Mouse (Mus musculus) embryonic facial prominence, embryonic 14.5 days (tissue): ENCODE measurements around the gene Vmn1r213. TPM values are rescaled to one million over a fixed set of nuclear protein-coding genes. Genes with fewer than 3 reads are reported as not detected.

Source experiments
- ATAC-seq: fragments of 200-750 bp; cut with Nextera tagmentation; 2 replicates; pipeline ENCODE4 v1.8.0; 2017; ENCODE audit warnings: low read depth, moderate number of reproducible peaks, moderate TSS enrichment
- DNase-seq: peaks from one replicate; pipeline ENCODE4 v3.0.0-alpha.2; 2015; ENCODE audit warnings: low spot score
- H3K27ac ChIP-seq: fragments of 300-500 bp; sonication (generic); replicated peaks from 2 replicates; pipeline ENCODE4 v1.5.1; 2014; ENCODE audit warnings: low read depth, mild to moderate bottlenecking, low read length, moderate library complexity
- H3K27me3 ChIP-seq: fragments of 300-500 bp; sonication (generic); replicated peaks from 2 replicates; pipeline ENCODE4 v1.6.1; 2014; ENCODE audit warnings: low read length; ENCODE audit not compliant: control insufficient read depth, insufficient read depth
- H3K36me3 ChIP-seq: fragments of 300-500 bp; sonication (generic); 2 replicates; pipeline ENCODE4 v1.6.1; 2014; ENCODE audit warnings: low read length, mixed read lengths; ENCODE audit not compliant: control insufficient read depth, insufficient read depth
- H3K4me1 ChIP-seq: fragments of 300-500 bp; sonication (generic); 2 replicates; pipeline ENCODE4 v1.6.1; 2014; ENCODE audit warnings: antibody characterized with exemption, low read length; ENCODE audit not compliant: control insufficient read depth, insufficient read depth
- H3K4me2 ChIP-seq: fragments of 300-500 bp; sonication (generic); 2 replicates; pipeline ENCODE4 v1.6.1; 2014; ENCODE audit warnings: low read depth, mild to moderate bottlenecking, low read length, moderate library complexity, mixed read lengths
- H3K4me3 ChIP-seq: fragments of 300-500 bp; sonication (generic); 2 replicates; pipeline ENCODE4 v1.5.1; 2014; ENCODE audit warnings: low read depth, mild to moderate bottlenecking, low read length
- H3K9ac ChIP-seq: fragments of 300-500 bp; sonication (generic); 2 replicates; pipeline ENCODE4 v1.6.1; 2014; ENCODE audit warnings: low read depth, mild to moderate bottlenecking, low read length, moderate library complexity, mixed read lengths
- H3K9me3 ChIP-seq: fragments of 300-500 bp; sonication (generic); 2 replicates; pipeline ENCODE4 v1.6.1; 2016; ENCODE audit warnings: low read length; ENCODE audit not compliant: control insufficient read depth
- WGBS: fragments of 180-500 bp; shearing (Covaris S2); extraction: QIAGEN DNeasy Blood & Tissue Kit; methylation state at CpG from one replicate; pipeline ENCODE4 v1.1.7; 2014; 5-methylcytosine and 5-hydroxymethylcytosine counted together
- polyA plus RNA-seq: library from polyadenylated mRNA; unstranded; fragments of >200 nt; fragmentation: Nextera tagmentation; extraction: Ambion mirVana; gene quantifications from 2 replicates; pipeline ENCODE4 v1.2.1, GENCODE M21; 2014

Gene Vmn1r213
- polyA plus RNA-seq, result not detected in 2 replicates

DNA sequence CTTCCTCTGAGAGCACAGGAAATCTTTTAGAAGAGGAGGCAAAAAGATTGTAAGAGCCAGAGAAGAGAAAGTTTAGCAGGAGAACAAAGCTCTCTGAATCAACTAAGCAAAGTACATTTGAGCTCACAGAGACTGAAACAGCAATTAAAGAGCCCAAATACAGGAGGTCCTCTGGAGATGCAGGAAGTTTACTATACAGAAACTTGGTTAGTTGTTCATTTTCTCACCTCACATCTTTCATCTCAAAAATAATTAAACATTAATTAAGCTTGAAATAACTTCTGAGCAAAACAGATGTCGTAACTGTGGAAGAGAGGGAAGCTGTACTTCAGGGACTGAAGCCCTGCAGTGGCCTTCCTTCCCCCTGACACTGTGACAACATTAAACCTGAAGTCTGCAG, at the start of gene Vmn1r213:
Gene Vmn1r213 (plus strand): TSS at position 301 of the 400 bp plus-strand sequence.
- H3K27ac ChIP-seq, result no peak within 1 kb of the TSS
- 85% methylated on average over 1 of the region's 1 CpGs for WGBS
- ATAC-seq (no peak), DNase-seq (no peak)
- no peak within 1 kb of the TSS for H3K4me3 ChIP-seq
- no peaks in the 10 kb centered on the region for H3K4me1 ChIP-seq
- H3K9me3 ChIP-seq, result no peaks in the 10 kb centered on the region
- no peak within 1 kb of the TSS for H3K9ac ChIP-seq
- no peak within 1 kb of the TSS for H3K4me2 ChIP-seq
- H3K27me3 ChIP-seq, result no peaks in the 10 kb centered on the region
- no peaks in the 10 kb centered on the region for H3K36me3 ChIP-seq

DNA sequence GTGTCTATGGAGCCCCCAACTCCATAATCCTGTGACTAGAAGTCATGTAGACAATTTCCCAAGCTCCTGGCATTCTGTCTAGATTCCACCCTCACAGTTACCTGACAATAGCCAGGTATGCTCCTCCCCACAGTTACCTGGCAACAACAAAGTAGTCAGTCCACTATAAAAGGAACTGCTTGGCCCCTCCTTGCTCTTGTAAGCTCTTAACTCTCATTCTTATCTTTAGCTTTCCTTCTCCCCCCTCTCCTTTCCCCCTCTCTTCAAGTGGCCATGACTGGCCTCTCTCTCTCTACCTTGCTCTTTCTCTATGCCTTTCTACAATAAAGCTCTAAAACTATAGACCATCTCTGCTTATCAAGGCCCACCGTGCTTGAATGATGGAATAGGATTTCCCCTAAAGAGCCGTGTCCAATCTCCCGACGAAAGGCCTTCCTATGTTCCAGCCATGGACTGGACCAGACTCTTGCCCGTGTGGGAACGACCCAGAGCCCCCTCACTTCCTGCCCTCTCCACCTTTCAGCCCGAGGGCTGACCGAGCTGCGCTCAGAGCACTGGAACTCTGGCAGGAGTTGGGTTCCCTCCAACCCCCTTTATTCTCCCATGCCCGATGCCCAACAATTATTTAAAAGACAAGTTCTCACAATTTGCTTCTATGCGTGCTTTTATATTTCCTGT, 17.1 kb upstream of the Vmn1r213 start:
- Histone ChIP-seq H3K36me3 (no peaks in the 10 kb centered on the region), H3K9ac (no peak overlapping the region), H3K4me1 (no peaks in the 10 kb centered on the region), H3K27ac (no peak overlapping the region), H3K4me2 (no peak overlapping the region), H3K4me3 (no peak overlapping the region), H3K27me3 (no peaks in the 10 kb centered on the region), H3K9me3 (no peaks in the 10 kb centered on the region)
- 78% methylated on average over 11 of the region's 11 CpGs for WGBS
- DNase-seq (no peak), ATAC-seq (no peak)

DNA sequence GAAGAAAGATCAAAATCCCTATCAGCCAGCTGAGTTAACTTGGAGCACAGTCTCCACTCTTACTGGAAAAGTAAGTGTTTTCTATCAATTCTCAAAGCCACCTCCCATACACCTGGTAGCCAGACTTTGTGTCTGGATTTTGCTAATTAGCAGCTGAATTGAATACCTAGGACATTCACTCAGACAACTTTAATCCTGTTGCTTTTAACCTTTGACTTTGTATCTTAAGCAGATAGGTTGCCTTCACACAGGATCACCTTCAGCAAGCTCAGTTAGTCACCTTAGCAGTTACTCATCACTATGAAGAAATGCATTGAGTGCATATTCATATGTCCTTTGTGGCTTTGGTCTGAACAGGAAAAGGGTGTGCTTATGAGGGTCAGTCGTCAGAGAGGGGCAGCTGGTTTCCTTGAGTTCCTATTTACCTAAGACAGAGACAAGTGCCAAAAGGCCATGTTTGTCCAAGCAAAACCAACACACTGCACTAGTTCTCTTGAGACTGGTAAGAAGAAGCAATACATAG, 15.2 kb upstream of the Vmn1r213 start:
- Histone ChIP-seq H3K27me3 (no peaks in the 10 kb centered on the region), H3K27ac (no peak overlapping the region), H3K9me3 (no peaks in the 10 kb centered on the region), H3K4me1 (no peaks in the 10 kb centered on the region), H3K36me3 (no peaks in the 10 kb centered on the region), H3K9ac (no peak overlapping the region), H3K4me2 (no peak overlapping the region), H3K4me3 (no peak overlapping the region)
- ATAC-seq, result no peak
- WGBS, result 34% methylated on average over 1 of the region's 1 CpGs
- DNase-seq, result no peak

DNA sequence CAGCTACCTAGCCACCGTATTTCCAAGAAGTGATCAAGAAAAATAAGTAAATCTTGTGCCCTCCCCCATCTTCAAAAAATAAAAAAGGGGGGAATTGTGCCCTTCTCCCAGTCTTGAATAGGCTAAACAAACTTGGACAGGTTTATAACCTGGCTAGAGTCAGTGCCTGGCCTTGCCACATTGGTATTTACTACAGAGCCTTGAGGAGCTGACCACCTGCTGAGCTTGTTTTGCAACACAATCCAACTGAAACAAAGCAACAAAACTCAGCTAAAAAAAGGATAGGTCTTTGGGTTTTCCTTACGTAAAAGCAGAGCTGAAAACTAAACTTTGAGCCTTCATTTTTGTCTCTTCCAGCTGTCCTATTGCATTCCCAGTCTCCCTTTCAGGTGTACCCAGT, 14.7 kb upstream of the Vmn1r213 start:
- Histone ChIP-seq H3K36me3 (no peaks in the 10 kb centered on the region), H3K4me3 (no peak overlapping the region), H3K9ac (no peak overlapping the region), H3K4me2 (no peak overlapping the region), H3K4me1 (no peaks in the 10 kb centered on the region), H3K27me3 (no peaks in the 10 kb centered on the region), H3K9me3 (no peaks in the 10 kb centered on the region), H3K27ac (no peak overlapping the region)
- 51% methylated on average over 2 of the region's 2 CpGs for WGBS
- ATAC-seq (no peak), DNase-seq (no peak)

DNA sequence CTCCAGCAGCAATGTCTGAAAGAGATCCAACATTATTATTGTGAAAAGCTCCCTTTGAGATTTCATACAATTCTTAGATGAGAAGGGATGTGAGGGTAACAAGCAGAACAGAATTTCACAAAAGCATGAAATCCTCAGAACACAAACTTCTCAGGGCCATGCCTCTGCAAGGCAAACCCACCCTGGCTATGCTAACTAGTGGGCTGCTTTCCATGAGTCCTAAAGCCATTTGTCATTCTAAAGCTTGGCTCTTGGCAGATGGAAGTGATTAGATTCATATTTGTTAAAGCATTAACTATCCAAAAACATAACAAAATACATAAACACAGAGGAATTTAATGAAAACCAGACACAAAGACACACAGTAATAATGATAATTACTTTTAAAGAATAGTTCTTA, 10.7 kb downstream of the Vmn1r213 start:
- ATAC-seq (peak; percentile 55; the same call in 1 of the 2 replicates), DNase-seq (peak; percentile 85)
- H3K4me2 ChIP-seq, result no peak overlapping the region
- H3K36me3 ChIP-seq, result no peaks in the 10 kb centered on the region
- H3K27me3 ChIP-seq, result no peaks in the 10 kb centered on the region
- no peak overlapping the region for H3K9ac ChIP-seq
- no peaks in the 10 kb centered on the region for H3K9me3 ChIP-seq
- H3K4me1 ChIP-seq, result no peaks in the 10 kb centered on the region
- H3K4me3 ChIP-seq, result no peak overlapping the region
- no peak overlapping the region for H3K27ac ChIP-seq

DNA sequence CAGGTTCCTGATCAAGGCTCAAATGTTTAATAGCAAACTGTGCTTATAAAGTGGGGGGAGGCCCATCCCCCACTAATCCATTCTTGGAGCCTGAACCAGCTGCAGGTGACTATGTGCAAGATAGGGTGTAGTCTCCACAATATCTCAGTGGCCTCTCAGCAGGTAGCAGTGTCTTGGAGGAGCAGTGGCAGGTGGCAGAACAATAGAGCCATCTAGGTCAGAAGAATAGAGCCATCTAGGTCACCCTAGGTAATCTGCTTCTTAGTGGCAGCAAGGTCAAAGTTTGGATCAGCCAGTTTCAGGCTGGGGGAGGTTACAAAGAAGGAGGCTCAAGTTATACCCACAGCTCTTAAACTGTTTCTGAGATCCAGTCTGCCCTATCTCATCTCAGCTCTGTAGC, 17.4 kb downstream of the Vmn1r213 start:
- Histone ChIP-seq H3K4me3 (no peak overlapping the region), H3K4me2 (no peak overlapping the region), H3K9me3 (no peaks in the 10 kb centered on the region), H3K36me3 (no peaks in the 10 kb centered on the region), H3K27ac (no peak overlapping the region), H3K27me3 (no peaks in the 10 kb centered on the region), H3K9ac (no peak overlapping the region), H3K4me1 (no peaks in the 10 kb centered on the region)
- DNase-seq, result no peak
- no peak for ATAC-seq

DNA sequence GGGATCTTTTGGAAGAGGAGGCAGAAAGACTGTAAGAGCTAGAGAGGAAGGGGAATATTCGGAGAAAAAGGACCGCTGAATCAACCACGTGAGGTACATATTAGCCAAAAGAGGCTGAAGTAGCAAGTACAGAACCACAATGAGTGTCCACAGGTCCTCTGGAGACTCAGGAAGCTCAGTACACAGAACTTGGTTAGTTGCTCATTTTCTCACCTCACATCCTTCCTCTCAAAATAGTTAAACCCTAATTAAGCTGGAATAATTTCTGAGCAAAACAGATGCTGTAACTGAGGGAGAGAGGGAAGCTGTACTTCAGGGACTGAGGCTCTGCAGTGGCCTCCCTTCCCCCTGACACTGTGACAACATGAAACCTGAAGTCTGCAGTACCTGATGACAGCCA, 22.7 kb downstream of the Vmn1r213 start, which contains the start of gene Vmn1r214:
Gene Vmn1r214 (plus strand): TSS at position 301 of the 400 bp plus-strand sequence.
- no peaks in the 10 kb centered on the region for H3K9me3 ChIP-seq
- no peaks in the 10 kb centered on the region for H3K36me3 ChIP-seq
- H3K9ac ChIP-seq, result no peak within 1 kb of the TSS
- no peaks in the 10 kb centered on the region for H3K4me1 ChIP-seq
- no peaks in the 10 kb centered on the region for H3K27me3 ChIP-seq
- H3K27ac ChIP-seq, result no peak within 1 kb of the TSS
- DNase-seq (no peak), ATAC-seq (no peak)
- 88% methylated on average over 3 of the region's 3 CpGs for WGBS
- no peak within 1 kb of the TSS for H3K4me3 ChIP-seq
- no peak within 1 kb of the TSS for H3K4me2 ChIP-seq

DNA sequence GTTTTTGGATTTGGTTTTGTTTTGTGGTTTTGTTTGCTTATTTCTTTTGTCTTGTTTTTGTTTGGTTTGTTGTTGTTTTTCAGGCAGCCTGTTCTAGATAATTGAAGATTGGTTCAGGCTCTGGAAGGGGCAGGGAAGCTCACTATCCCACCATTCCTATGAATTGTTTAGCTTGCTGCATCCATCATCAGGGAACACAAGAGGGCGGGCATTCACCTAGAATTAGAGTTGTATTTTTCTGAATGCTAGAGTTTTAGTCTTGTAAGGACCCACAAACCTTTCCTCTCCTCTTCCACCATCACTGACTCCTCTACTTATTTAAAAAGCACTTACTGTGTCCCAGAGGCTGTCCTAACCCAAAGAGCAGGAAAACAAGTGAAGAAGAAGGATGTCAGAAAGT, 50.3 kb downstream of the Vmn1r213 start:
- no peaks in the 10 kb centered on the region for H3K36me3 ChIP-seq
- ATAC-seq (no peak), DNase-seq (no peak)
- no peak overlapping the region for H3K4me3 ChIP-seq
- 43% methylated on average over 1 of the region's 1 CpGs for WGBS
- H3K4me2 ChIP-seq, result no peak overlapping the region
- H3K9me3 ChIP-seq, result no peaks in the 10 kb centered on the region
- H3K4me1 ChIP-seq, result no peaks in the 10 kb centered on the region
- no peaks in the 10 kb centered on the region for H3K27me3 ChIP-seq
- H3K9ac ChIP-seq, result no peak overlapping the region
- H3K27ac ChIP-seq, result no peak overlapping the region
